Mouse (Mus musculus): ENCODE results near the gene Maea. TPM values are rescaled to one million over a fixed set of nuclear protein-coding genes. Genes with fewer than 3 reads are reported as not detected.
A peak's percentile ranks its signal among the peaks of the same experiment; 100 is the strongest.
"Not testable (repeated sequence)": the region's sequence is repeated elsewhere in the genome, so short reads cannot be mapped to it uniquely, and the experiment has no call there.

The Maea gene
- 10 to 100 TPM; 54.1 to 59.0 TPM for total RNA-seq (2021)
- long read RNA-seq, experiment 1, transcript Maea-201 (9 exons, 2,193 nt): major isoform, 85 of 108 reads
- long read RNA-seq, experiment 1, partial matches to known transcripts: 2 of 108 reads
- long read RNA-seq, experiment 1, other reads (novel, unspliced or antisense): 21 of 108 reads
- long read RNA-seq, experiment 2, transcript Maea-201 (9 exons, 2,193 nt): major isoform, 110 of 139 reads
- long read RNA-seq, experiment 2, partial matches to known transcripts: 9 of 139 reads
- long read RNA-seq, experiment 2, other reads (novel, unspliced or antisense): 19 of 139 reads

DNA sequence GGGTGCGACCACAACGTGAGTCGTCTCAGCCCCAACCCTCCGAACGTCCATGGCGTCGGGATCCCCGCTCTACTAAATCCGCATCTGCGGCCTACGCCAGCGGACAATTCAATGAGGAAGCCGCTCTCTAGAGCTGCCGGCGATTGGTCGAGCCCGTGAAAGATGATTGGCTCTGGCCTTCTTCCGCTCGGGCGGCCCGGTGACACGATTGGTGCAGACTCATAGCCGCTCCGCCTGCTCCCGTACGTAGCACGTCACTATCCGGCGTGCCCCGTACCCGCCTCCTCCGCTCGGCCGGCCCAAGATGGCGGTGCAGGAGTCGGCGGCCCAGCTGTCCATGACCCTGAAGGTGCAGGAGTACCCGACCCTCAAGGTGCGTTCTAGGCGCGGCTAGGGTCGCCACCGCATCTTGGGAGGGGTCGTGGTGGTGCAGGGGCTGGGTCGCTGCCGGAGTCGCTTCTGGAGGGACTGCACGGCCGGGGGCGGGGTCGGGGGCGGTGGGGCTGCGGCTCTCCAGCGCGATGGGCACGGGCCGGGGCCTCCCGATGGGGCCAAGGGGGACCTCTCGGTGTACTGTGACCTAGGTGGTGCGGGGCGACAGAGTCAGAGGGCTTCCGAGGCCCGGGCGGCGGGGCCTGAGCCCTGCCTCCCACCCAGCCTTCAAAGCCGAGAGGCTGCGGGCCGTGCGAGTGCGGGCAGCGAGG, at the start of gene Maea:
TSS of gene Maea (plus strand) at position 237 of the 704 bp plus-strand sequence.
- DNase-seq: peak; percentile 97

DNA sequence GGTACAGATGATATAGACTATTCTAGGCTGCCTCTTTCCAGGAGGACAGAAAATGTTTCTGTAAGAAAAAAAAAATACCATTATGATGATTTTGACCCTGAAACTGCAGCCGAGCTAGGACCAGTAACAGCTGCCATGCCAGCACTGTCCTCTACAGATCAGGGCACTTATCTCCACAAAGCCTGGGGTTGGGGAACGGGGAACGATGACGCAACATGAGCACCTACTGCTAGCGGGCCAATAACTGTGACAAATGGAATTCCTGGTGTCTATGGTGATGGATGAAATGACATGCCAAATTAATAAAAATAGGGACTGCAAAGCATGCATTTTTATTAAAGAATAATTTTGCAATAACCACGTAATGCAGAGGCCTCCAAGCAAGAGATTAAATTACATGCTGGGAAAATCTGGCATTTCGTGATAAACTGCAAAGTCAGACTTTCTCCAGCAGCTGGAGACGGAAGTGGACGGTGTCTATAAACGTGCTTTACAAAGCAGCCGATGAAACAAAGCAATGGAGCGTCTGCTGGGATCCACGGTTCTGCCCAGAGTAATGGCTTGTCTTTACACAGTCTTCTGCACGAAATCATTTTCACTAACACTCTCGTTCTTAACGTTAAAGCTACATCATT, 41.4 kb upstream of the Maea start:
- DNase-seq: no peak

DNA sequence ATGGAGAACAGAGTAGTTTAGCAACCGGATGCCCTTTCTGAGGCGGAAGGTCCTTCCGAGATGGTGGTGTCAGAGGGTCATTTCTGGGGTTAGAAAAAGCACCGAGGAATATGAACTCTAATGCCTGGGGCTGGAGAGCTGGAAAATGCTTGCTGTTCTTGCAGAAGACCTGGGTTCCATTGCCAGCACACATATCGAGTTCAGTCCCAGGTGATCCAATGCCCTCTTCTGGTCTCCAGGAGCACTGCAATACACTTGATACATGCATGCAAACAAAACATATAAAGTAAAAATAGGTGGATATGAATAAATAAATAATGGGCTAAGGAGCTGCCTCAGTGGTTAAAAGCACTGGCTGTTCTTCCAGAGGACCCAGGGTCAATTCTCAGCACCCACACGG, 38.1 kb upstream of the Maea start:
- no peak for DNase-seq

DNA sequence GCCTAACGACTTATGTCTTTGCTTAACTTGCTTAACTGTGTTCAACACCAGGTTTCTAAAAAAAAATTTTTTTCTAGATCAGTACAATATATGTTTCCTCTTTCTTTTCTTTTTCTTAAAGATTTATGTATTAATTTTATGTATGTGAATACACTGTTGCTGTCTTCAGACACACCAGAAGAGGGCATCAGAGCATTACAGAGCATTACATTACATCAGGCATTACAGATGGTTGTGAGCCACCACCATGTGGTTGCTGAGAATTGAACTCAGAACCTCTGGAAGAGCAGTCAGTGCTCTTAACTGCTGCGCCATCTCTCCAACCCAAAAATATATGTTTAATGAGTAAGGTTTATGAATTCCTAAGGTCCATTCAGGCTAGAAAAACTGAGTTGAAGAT, 33.5 kb upstream of the Maea start:
- no peak for DNase-seq

DNA sequence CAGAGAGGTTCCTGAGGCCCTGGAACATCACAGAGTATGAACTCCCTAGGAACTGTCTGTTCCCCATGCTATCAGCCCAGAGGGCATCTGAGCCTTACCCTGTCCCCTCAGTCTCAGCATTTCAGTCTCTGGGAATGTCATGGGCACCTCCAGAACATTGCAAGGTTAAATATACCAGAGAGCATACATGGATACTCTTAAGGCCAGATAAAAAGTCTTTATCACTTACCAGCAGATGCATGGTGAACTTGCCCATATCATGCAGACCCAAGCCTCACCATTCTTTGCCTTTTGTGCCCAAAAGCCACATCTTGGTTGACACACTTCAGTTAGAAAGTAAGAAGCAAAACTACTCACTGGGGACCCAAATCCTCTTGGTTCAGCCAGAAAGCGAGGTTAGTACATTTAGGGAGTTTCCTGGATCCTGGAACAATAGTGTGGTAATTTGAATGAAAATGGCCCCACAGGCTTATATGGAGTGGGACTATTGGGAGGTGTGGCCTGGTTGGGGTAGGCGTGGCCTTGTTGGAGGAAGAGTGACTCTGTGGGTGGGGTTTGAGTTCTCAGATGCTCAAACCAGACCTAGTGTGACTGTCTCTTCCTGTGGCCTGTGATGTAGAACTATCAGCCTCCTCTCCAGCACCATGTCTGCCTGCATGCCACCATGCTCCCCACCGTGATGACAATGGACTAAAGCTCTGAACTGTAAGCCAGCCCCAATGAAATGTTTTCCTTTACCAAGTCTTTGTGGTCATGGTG, 24.4 kb upstream of the Maea start:
- no peak for DNase-seq

DNA sequence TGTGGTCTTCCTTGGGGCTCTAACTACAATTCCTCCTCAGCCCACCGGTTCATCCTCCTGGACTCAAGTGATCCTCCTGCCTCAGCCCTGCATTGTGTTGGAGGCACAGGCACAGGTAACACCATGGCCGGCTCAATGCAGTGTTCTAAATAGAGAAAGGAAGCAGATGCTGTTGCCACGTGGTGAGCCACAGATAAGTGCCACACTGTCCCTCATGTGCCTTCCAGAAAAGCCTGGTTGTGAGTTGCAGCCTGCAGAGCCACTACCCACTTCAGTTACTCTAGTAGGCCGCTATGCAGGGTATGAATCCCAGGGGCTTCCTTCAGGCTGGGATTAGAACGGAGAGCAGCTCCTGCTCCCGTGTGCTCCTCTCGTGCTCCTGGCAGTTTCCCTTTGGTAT, 23.1 kb upstream of the Maea start:
- no peak for DNase-seq

DNA sequence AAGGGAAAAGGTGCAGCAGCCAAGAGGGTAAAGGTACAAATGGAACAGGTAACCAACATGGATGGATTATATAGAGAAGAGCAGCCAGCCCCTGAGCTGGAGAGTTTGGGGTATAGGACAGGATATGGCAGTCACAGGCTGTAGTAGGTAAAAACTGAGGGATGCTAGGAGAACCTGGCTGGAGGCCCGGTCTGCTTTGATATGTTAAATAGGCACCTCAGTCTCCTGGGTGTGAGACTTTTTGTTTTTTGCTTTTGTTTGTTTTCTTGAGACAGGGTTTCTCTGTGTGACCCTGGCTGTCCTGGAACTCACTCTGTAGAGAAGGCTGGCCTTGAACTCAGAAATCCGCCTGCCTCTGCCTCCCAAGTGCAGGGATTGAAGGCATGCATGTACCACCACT, 10.8 kb upstream of the Maea start:
- DNase-seq: no peak

DNA sequence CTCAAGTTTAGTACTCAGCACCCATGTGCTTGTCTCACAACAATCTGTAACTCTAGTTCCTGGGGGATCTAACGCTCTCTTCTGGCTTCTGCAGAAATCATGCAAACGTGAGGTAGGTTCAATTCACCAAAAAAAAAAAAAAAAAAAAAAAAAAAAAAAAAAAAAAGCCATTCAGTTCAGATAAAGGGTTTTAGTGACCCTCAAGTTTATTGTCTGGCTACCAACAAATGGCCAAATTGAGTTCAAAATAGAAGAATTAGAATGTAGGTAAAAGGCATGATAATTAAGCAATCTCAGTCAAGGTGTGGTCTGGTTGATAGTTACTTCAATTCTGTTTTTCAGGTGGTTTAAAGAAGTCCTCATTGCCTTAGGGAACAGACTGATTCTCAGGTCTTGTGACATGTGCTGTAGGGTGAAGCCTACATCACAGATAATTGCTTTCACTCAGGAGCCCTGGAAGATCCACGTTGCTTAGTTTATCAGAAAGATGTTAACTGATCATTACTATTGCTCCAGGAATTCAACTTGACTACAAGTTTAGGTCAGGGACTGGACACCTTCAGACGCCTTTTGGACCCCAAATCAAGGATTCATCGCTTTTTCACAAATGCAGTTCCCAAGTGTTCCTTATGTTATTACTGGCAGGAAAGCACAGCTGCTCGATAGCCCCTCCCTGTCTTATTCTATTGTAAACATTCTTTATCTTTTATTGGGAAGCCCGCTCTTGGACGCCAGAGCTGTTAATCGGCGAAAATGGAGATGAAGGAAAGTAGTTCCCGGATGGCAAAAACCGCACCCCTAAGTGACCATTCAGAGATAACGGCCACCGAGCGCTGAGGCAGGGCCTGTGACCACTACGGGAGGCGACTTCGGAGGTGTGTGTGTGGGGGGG, 682 bp upstream of the Maea start:
- DNase-seq: no peak

DNA sequence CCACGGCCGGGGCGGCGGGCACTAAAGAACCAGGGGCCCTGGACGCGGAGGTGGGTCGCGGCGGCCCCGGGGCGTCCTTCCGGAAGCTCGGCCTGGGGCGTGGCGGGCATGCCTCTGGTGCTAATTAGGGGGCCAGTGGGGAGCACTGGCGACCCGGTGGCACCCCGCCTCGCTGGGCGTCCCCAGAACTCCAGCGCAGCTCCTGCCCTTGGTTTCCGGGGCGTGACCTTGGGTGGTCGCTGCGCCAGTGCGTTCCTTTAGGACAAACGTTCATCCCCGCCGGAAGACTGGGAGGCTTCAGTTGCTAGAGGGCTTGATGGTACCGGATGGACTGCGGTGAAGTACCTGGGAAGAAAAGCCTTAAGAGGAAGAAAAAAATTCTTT, 660 bp downstream of the Maea start:
- peak; percentile 33 for DNase-seq

DNA sequence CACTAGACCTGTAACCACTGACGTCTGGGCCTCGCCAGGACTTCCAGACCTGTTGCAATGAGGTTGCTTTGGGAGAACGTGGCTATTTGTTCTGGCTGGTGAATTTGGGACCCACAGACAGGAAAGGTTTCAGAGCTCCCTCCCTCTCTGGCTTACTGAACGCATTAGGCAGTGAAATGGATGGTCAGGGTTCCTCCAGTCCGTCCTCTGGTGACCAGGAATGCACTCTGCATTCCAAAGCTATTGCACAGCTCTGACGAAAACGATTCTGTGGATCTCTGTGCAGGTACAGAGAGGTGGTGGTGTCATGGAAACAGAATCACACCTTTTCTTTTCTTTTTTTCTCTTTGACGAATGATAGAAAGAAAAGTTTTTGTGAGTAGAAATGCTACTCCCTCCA, 1.9 kb downstream of the Maea start:
- no peak for DNase-seq

DNA sequence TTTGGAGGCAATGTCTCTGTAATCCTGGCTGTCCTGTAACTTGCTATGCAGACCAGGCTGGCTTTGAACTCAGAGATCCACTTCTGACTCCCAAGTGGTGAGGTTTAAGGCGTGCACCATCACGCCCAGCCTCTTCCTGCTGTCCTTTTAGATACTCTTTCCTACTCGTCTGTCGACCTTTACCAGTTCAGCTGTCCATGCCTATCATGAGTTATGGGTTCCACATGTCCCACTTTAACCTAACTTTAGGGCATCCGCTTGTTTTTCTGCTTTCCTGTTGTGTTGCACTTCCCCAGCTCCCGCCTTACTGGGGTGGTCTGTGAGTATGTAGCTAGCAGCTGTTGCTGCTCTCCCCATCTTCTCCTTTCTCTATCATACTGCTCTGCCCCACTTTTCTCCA, 5.9 kb downstream of the Maea start:
- no peak for DNase-seq

DNA sequence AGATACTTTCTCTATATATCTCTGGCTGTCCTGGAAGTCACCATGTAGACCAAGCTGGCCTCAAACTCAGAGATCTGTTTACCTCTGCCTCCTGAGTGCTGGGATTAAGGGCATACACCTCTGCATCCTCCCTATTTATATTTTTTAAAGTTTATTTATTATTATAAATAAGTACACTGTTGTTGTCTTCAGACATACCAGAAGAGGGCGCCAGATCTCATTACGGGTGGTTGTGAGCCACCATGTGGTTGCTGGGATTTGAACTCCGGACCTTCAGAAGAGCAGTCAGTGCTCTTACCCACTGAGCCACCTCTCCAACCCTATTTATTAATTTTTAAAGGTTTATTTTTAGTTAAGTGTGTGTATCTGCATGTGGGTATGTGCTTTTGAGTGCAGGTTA, 6.9 kb downstream of the Maea start:
- DNase-seq: not testable (repeated sequence)

DNA sequence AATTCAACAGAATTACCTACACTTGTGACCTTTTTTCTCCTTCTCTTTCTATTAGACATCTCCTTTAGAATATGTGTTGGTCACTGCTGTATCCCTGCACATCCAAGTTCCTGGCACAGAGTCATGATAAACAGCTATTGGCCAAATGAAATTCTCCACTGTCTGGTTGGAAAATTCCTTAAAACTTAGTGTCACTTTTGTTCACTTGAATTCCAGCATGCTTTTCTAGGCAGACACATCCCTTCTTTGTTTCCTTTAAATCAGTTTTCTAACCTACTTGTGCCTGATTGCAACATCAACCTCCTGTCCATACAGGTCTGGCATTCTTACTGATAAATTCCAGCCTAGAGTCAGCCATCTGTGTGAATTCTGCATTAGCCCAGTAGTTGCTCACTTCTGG, 7.5 kb downstream of the Maea start:
- DNase-seq: no peak

DNA sequence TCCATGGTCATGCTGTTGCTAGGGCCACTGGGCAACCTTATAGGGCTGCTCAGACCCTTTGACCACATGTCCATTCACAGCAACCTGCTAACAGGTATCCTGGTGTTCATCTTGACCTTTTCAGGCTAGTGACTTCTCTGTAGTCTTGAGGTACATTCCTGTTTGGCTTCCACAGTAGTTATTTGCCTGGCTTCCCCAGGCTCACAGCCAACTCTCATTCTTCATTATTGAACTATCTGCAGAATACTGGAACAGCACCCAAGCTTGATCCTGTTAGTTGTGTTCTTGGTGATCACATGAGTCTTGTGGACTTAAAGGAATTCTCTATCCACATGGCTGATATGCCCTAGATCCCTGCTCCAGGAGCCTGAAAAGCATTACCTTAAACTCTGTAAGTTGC, 8.3 kb downstream of the Maea start:
- no peak for DNase-seq

DNA sequence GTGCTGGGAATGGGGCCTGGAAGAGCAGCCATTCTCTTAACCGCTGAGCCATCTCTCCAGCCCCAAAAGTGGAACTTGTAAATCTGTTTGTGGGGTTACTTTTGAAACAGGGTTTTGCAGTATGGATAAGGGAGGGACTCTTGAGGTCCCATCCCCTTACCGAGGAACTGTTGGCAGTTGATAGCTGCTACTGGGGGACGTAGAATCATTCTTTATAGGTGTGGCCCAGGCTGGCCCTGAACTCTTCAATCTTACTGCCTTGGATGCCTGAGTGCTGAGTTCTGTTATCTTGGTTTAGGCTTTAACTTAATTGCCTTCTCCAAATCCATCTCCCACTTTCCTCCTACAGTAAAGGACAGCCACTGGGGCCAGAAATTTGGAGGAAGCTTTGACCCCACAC, 8.8 kb downstream of the Maea start:
- no peak for DNase-seq

DNA sequence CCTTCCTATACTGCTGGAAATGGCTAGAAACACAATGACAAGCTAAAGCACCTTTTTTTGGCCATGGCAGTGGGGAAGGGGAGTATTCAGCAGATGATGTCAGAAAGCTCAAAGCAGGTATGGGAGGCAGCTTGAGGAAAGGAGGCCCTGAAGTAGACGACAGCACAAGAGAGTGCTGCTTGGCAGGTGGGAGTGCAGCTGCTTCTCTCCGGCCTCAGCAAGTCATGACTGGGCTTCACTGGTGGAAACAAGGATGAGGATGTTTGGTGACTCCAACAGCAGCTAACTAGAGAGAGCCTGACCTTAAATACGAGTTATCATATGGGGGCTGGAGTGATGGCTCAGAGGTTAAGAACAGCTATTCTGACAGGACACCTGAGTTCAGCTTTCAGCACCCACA, 12.3 kb downstream of the Maea start:
- no peak for DNase-seq

DNA sequence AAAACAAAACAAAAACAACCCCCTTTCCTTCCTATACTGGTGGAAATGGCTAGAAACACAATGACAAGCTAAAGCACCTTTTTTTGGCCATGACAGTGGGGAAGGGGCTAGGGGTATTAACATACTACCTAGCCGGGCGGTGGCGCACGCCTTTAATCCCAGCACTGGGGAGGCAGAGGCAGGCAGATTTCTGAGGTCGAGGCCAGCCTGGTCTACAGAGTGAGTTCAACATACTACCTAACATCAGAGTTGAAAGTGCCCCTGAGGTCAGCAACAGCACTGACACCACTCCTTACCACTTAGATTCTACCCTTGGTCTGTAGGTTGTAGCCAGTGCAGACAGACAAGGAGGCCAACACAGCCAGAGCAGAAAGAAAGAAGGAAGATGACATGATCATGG, 13.9 kb downstream of the Maea start:
- DNase-seq: no peak

DNA sequence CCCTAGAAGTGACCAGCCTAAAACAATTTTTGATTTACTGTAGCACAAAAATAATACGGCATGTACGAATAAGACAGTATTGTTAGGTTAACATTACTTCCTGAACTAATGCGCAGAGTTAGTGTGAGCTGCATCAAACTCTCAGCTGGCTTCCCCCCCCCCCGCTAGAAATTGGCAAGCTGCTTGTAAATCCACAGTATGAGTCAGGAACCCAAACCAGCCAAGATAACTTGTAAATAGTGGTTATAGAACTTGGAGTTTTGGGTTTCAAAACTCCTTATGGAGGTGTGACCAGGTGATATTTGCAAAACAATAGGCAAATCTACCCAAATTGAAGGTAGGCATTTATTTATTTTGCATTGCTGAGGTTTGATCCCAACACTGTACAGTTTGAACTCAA, 14.4 kb downstream of the Maea start:
- DNase-seq: no peak

DNA sequence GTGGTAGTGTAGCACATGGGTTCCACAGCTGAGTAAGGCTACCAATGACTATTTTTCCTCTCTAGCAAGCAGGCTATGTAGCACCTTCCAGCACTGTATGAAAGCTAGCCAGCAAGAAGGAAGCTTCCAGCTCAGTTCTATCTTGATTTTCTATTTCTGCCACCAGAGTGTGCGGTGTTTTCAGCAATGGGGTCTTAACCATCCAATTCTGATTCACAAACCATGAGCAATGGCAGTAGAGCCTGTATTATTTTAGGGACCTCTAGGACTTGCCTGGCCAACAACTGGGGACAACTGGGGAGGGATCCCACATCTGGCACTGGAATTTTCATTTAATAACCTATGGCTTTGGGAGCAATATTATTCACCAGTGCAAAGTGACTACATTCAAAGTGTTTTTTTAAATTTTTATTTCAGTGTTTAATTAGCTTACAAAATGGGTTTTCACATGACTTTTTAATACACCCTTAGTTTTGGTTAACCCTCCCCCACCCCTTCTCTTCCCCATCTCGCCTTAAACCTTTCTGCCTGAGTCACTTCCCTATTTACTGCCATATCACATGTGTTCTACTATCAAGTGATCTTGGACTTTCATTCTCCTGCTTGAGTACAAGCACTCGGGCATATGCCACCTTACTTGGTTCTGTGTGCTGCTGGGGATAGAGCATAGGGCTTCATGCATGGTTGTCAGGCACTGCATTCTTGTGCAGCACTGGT, 16.4 kb downstream of the Maea start:
- DNase-seq: no peak

DNA sequence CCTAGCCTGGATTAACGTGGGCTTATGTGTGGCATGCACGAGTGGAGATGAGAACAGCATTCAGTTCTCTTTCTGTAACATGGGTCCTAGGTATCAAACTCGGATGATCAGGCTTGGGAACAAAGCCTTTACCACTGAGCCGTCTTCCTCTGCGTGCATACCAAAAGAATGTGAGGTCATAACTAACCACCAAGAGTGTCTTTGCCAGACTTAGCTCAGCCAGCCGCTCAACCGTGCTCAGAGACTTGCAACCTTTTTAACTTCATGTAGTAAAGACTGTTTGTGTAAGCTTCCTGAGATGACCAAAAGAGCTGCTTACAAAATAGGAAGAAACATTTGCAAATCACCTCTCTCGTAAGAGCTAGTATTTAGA, 16.9 kb downstream of the Maea start:
- DNase-seq: no peak

DNA sequence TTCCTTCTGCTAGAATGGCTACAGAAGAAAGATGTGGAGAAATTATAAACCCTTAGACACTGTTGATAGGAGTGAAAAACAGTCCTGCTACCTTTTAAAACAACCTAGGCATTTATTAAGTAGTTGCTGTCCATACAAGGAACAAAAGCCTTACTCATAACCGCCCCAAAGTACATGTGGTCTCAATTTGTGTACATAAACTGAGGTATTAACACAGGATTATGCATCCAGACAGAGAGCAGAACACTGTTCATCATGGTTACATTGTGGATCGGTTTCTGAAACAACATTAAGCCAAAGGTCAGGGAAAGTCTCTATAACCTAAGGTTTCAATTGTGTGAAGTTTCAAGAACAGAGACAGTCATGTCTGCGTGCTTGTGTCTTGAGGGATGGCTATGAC, 17.7 kb downstream of the Maea start:
- no peak for DNase-seq
